Mouse (Mus musculus) embryonic facial prominence, embryonic 11.5 days (tissue): ENCODE results near the gene Myh10. TPM values are rescaled to one million over a fixed set of nuclear protein-coding genes. Genes with fewer than 3 reads are reported as not detected.
A peak's percentile ranks its signal among the peaks of the same experiment; 100 is the strongest.

Experiments
- ATAC-seq: fragments of 200-750 bp; cut with Nextera tagmentation; replicated peaks from 2 replicates; pipeline ENCODE4 v1.8.0; 2017; ENCODE audit warnings: low read depth; ENCODE audit not compliant: insufficient number of reproducible peaks, low FRiP score, low TSS enrichment
- DNase-seq: peaks from one replicate; pipeline ENCODE4 v3.0.0-alpha.2; 2015; ENCODE audit warnings: low spot score
- H3K27ac ChIP-seq: fragments of 300-500 bp; sonication (generic); replicated peaks from 2 replicates; pipeline ENCODE4 v1.5.1; 2014; ENCODE audit warnings: mild to moderate bottlenecking, low read depth, low read length, control low read depth
- H3K27me3 ChIP-seq: fragments of 300-500 bp; sonication (generic); 2 replicates; pipeline ENCODE4 v1.6.1; 2014; ENCODE audit warnings: mild to moderate bottlenecking, low read length, moderate library complexity, mixed read lengths; ENCODE audit not compliant: control insufficient read depth, insufficient read depth
- H3K36me3 ChIP-seq: fragments of 300-500 bp; sonication (generic); replicated peaks from 2 replicates; pipeline ENCODE4 v1.6.1; 2014; ENCODE audit warnings: low read depth, mild to moderate bottlenecking, low read length, moderate library complexity, mixed read lengths; ENCODE audit not compliant: control insufficient read depth, insufficient read depth
- H3K4me1 ChIP-seq: fragments of 300-500 bp; sonication (generic); 2 replicates; pipeline ENCODE4 v1.6.1; 2014; ENCODE audit warnings: low read length, mixed read lengths; ENCODE audit not compliant: control insufficient read depth, insufficient read depth
- H3K4me2 ChIP-seq: fragments of 300-500 bp; sonication (generic); 2 replicates; pipeline ENCODE4 v1.6.1; 2014; ENCODE audit warnings: low read depth, mild to moderate bottlenecking, control low read depth, low read length, moderate library complexity
- H3K4me3 ChIP-seq: fragments of 300-500 bp; sonication (generic); 2 replicates; pipeline ENCODE4 v1.5.1; 2014; ENCODE audit warnings: low read depth, low read length, control low read depth
- H3K9ac ChIP-seq: fragments of 300-500 bp; sonication (generic); replicated peaks from 2 replicates; pipeline ENCODE4 v1.6.1; 2014; ENCODE audit warnings: mild to moderate bottlenecking, control low read depth, low read length
- H3K9me3 ChIP-seq: fragments of 300-500 bp; sonication (generic); replicated peaks from 2 replicates; pipeline ENCODE4 v1.6.1; 2016; ENCODE audit warnings: mild to moderate bottlenecking, low read length, inconsistent platforms, mixed read lengths; ENCODE audit not compliant: control insufficient read depth
- WGBS: fragments of 180-500 bp; shearing (Covaris S2); extraction: QIAGEN DNeasy Blood & Tissue Kit; methylation state at CpG from one replicate; pipeline ENCODE4 v1.1.7; 2014; 5-methylcytosine and 5-hydroxymethylcytosine counted together
- polyA plus RNA-seq: library from polyadenylated mRNA; unstranded; fragments of >200 nt; fragmentation: Nextera tagmentation; extraction: Ambion mirVana; gene quantifications from 2 replicates; pipeline ENCODE4 v1.2.1, GENCODE M21; 2014

Gene Myh10
- polyA plus RNA-seq, 1 experiment from 2014 or later, result 146 TPM

DNA sequence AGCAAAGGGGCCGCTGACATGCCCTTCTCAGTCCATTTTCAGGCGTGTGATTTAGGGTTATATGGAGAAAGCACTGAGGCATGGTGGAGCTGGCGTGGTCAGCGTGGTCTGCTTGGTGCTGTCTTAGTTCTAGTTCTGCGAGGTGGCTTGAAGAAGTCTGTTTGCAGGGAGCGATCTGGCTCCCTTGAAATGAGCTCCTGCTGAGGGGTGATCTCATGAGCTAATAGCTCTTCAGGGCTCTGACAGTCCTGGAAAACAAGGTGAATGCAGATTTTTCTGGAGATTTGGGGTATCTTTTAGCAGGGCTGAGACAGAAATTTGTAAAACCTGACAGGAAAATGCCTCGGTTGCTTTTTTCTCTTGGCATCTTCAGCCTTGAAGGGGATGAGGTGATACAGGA is 48.1 kb downstream of the Myh10 start:
- 95% methylated on average over 7 of the region's 7 CpGs for WGBS
- H3K36me3 ChIP-seq, result peaks cover 4% of the 10 kb centered on the region
- H3K9ac ChIP-seq, result no peak overlapping the region
- DNase-seq (no peak), ATAC-seq (no peak)
- no peaks in the 10 kb centered on the region for H3K27me3 ChIP-seq
- H3K27ac ChIP-seq, result no peak overlapping the region
- H3K9me3 ChIP-seq, result no peaks in the 10 kb centered on the region
- no peaks in the 10 kb centered on the region for H3K4me1 ChIP-seq
- H3K4me2 ChIP-seq, result no peak overlapping the region
- H3K4me3 ChIP-seq, result no peak overlapping the region

- no peaks in the 10 kb centered on the region for H3K9me3 ChIP-seq
- H3K4me3 ChIP-seq, result no peak overlapping the region
- no peak overlapping the region for H3K4me2 ChIP-seq
- H3K36me3 ChIP-seq, result no peaks in the 10 kb centered on the region; the same call in none of the 2 replicates
- H3K4me1 ChIP-seq, result no peaks in the 10 kb centered on the region
- DNase-seq, result no peak
- H3K27ac ChIP-seq, result no peak overlapping the region
- no peak for ATAC-seq
- H3K9ac ChIP-seq, result no peak overlapping the region
- no peaks in the 10 kb centered on the region for H3K27me3 ChIP-seq
- WGBS, result 87% methylated on average over 2 of the region's 2 CpGs
These were observed 51.3 kb downstream of the Myh10 start for GRCm38 (mm10) chr11:68742658-68743057.

DNA sequence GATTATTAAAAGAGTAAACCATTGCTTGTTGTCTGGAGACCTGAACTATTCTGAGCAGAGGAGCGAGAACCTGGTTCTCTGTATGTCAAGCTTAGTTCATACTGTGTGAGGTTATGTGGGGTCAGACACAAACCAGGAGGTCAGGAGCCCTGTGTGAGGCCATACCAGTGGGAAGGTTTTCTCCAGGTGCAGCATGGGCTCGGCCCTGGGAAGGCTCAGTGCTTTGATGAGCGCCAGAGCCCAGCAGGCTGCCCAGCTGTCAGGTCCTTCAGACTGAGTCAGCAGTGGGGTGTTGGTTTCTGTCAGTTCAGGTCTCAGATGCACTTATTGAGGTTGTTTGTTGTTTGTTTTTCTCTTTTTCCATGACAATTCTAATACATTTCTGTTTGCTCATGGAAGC is 52.8 kb downstream of the Myh10 start:
- no peak overlapping the region for H3K4me2 ChIP-seq
- no peaks in the 10 kb centered on the region for H3K4me1 ChIP-seq
- no peak overlapping the region for H3K27ac ChIP-seq
- 78% methylated on average over 3 of the region's 3 CpGs for WGBS
- H3K36me3 ChIP-seq, result no peaks in the 10 kb centered on the region; the same call in none of the 2 replicates
- no peak for ATAC-seq
- no peak for DNase-seq
- H3K27me3 ChIP-seq, result no peaks in the 10 kb centered on the region
- H3K9ac ChIP-seq, result no peak overlapping the region
- H3K9me3 ChIP-seq, result no peaks in the 10 kb centered on the region
- no peak overlapping the region for H3K4me3 ChIP-seq

GRCm38 (mm10) chr11:68745374-68746200 is 54.2 kb downstream of the Myh10 start:
- Histone ChIP-seq H3K36me3 (no peaks in the 10 kb centered on the region; the same call in none of the 2 replicates), H3K27me3 (no peaks in the 10 kb centered on the region), H3K9me3 (no peaks in the 10 kb centered on the region), H3K4me3 (no peak overlapping the region), H3K27ac (no peak overlapping the region), H3K4me2 (no peak overlapping the region), H3K4me1 (no peaks in the 10 kb centered on the region), H3K9ac (no peak overlapping the region)
- ATAC-seq (no peak), DNase-seq (no peak)
- 91% methylated on average over 16 of the region's 16 CpGs for WGBS

GRCm38 (mm10) chr11:68748121-68748520 is 56.8 kb downstream of the Myh10 start:
- ATAC-seq (no peak), DNase-seq (no peak)
- no peak overlapping the region for H3K4me2 ChIP-seq
- 91% methylated on average over 5 of the region's 5 CpGs for WGBS
- H3K27me3 ChIP-seq, result no peaks in the 10 kb centered on the region
- H3K4me1 ChIP-seq, result no peaks in the 10 kb centered on the region
- H3K4me3 ChIP-seq, result no peak overlapping the region
- H3K27ac ChIP-seq, result no peak overlapping the region
- H3K9ac ChIP-seq, result no peak overlapping the region
- H3K36me3 ChIP-seq, result no peaks in the 10 kb centered on the region; the same call in none of the 2 replicates
- H3K9me3 ChIP-seq, result no peaks in the 10 kb centered on the region

- 90% methylated on average over 2 of the region's 2 CpGs for WGBS
- ATAC-seq, result no peak
- no peaks in the 10 kb centered on the region; the same call in none of the 2 replicates for H3K36me3 ChIP-seq
These were observed 58.8 kb downstream of the Myh10 start for GRCm38 (mm10) chr11:68750206-68750605.

DNA sequence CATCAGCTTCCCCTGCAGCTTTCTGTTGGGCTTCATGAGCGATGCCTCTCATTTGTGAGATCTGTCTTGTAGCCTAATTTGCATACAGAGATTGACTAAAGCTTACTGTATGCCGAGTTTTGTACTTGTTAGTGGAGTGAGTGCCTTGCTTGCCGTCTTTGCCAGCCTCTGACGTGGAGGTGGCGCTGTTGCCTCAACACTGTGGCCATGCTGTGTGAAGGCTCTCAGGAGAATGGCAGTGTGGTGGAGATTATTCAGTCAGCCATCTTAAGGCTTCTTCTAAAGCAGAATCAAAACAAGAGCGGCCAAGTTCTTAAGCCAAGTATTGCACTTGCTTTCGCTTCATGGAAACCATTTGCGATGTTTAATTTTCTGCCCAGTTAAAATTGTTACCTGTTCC is 59.6 kb downstream of the Myh10 start:
- DNase-seq (peak; percentile 13), ATAC-seq (no peak)
- Histone ChIP-seq H3K27ac (no peak overlapping the region), H3K36me3 (no peaks in the 10 kb centered on the region; the same call in 1 of the 2 replicates), H3K27me3 (no peaks in the 10 kb centered on the region), H3K4me2 (no peak overlapping the region), H3K9me3 (no peaks in the 10 kb centered on the region), H3K4me1 (peaks cover 3% of the 10 kb centered on the region; the same call in 1 of the 2 replicates), H3K9ac (no peak overlapping the region), H3K4me3 (no peak overlapping the region)
- 80% methylated on average over 8 of the region's 8 CpGs for WGBS

More at GRCm38 (mm10) chr11:68750206-68750605, 58.8 kb downstream of the Myh10 start:
- Histone ChIP-seq H3K4me3 (no peak overlapping the region), H3K27ac (no peak overlapping the region), H3K4me2 (no peak overlapping the region), H3K27me3 (no peaks in the 10 kb centered on the region), H3K9ac (no peak overlapping the region), H3K4me1 (peaks cover 3% of the 10 kb centered on the region; the same call in 1 of the 2 replicates), H3K9me3 (no peaks in the 10 kb centered on the region)
- DNase-seq, result no peak

DNA sequence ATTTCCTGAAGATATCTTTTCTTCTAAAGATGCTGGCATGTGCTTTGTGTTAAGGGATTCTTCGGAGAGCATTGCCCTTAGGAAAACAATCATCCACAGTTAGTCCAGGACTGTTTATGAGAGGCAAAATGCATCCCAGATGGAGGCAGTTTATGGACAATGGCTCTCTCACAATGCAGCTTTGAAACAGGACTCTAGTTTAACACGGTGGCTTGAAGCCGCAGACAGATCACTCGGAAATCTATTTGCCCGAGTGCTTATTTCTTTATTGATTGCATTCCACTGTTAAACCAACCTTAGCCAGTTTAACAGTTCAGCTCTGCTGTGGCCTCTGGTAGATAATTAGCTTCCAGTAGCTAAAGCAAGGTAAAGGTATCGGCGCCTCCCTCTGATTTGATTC is 62.9 kb downstream of the Myh10 start:
- Histone ChIP-seq H3K27ac (peak overlapping the region; percentile 59), H3K36me3 (no peaks in the 10 kb centered on the region), H3K27me3 (no peaks in the 10 kb centered on the region), H3K9me3 (no peaks in the 10 kb centered on the region), H3K4me3 (no peak overlapping the region), H3K9ac (no peak overlapping the region), H3K4me1 (peaks cover 3% of the 10 kb centered on the region; the same call in 1 of the 2 replicates), H3K4me2 (no peak overlapping the region)
- no peak for ATAC-seq
- DNase-seq, result peak; percentile 91
- WGBS, result 32% methylated on average over 7 of the region's 7 CpGs
